Mouse (Mus musculus): ENCODE data around the gene Lrrk1. TPM values are rescaled to one million over a fixed set of nuclear protein-coding genes. Genes with fewer than 3 reads are reported as not detected.

The Lrrk1 gene
- polyA plus RNA-seq, 1 experiment from 2014 or later, result 1.0 TPM

DNA sequence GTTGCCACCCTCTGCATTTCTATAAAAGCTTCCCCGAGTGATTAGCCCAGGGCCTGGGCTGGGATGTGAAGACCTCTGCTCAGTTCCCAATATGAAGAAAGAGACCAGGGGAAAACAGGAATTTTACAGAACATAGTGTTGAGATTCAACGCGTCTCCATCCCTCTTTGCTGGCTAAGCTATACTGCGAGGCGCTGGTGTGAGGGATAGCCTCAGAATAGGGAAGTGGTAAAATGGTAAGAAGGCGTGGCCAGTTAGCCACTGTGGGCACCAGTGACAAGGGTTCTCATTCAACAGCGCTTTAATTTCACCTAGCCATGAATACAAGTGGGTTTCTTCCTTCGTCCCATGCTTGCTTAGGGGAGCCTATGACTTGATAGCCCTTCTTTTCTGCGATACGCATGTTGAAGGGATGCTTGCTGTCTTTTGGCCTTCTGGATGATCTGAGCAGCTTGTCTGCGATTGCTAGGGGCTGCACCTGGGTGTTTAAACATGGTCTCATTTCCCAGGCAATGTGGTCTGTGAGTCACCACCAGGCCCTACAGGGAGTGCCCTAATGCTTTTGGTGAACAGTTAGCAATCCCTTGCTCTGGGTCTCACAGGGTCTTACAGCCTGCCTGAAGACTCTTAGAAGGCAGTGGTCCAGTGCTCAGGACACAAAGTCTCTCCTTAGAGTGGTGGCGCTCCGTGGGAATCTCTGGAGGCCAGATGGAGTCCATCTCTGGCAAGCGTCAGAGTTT is 84.1 kb downstream of the Lrrk1 start:
- no peak overlapping the region for H3K4me3 ChIP-seq (ENCODE audit: low read depth, low read length)
- 91% methylated on average over 14 of the region's 14 CpGs for WGBS
- no peak overlapping the region for H3K4me2 ChIP-seq (ENCODE audit: low read depth, low read length)
- H3K9me3 ChIP-seq (ENCODE audit: control insufficient read depth, low read length), result no peaks in the 10 kb centered on the region
- no peak overlapping the region for H3K27ac ChIP-seq (ENCODE audit: low read depth, low read length)
- H3K36me3 ChIP-seq (ENCODE audit: control insufficient read depth, insufficient read depth, low read length), result no peaks in the 10 kb centered on the region
- no peak for ATAC-seq (ENCODE audit: low read depth)
- H3K9ac ChIP-seq (replicated peaks; ENCODE audit: low read depth, low read length), result no peak overlapping the region
- H3K27me3 ChIP-seq (ENCODE audit: control insufficient read depth, insufficient read depth, low read length), result no peaks in the 10 kb centered on the region
- no peaks in the 10 kb centered on the region for H3K4me1 ChIP-seq (ENCODE audit: control insufficient read depth, insufficient read depth, low read length)

DNA sequence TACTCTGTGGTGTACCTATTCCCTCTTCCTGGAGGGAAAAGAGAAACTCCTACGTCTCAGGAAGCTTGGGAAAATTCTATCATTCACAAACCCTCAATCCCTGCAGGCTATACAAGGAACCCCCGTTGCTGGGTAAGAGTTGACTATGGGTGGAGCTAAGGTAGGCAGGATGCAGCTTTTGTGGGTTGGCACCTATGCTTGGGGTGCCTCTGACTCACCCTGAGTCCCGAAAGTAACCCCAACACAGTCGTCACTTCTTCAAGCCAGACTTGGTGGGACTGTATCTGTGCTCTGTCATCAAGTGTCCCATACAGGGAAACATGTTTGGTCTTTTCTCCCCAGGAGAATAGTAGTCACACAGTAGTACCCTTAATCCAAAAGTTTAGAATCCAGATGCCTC is 86.7 kb downstream of the Lrrk1 start:
- H3K27ac ChIP-seq (ENCODE audit: low read depth, low read length), result no peak overlapping the region
- no peak for ATAC-seq (ENCODE audit: low read depth)
- no peaks in the 10 kb centered on the region for H3K9me3 ChIP-seq (ENCODE audit: control insufficient read depth, low read length)
- no peak overlapping the region for H3K9ac ChIP-seq (replicated peaks; ENCODE audit: low read depth, low read length)
- H3K4me1 ChIP-seq (ENCODE audit: control insufficient read depth, insufficient read depth, low read length), result no peaks in the 10 kb centered on the region
- no peak overlapping the region for H3K4me2 ChIP-seq (ENCODE audit: low read depth, low read length)
- H3K4me3 ChIP-seq (ENCODE audit: low read depth, low read length), result no peak overlapping the region
- 81% methylated on average over 4 of the region's 4 CpGs for WGBS
- H3K36me3 ChIP-seq (ENCODE audit: control insufficient read depth, insufficient read depth, low read length), result no peaks in the 10 kb centered on the region
- no peaks in the 10 kb centered on the region for H3K27me3 ChIP-seq (ENCODE audit: control insufficient read depth, insufficient read depth, low read length)

DNA sequence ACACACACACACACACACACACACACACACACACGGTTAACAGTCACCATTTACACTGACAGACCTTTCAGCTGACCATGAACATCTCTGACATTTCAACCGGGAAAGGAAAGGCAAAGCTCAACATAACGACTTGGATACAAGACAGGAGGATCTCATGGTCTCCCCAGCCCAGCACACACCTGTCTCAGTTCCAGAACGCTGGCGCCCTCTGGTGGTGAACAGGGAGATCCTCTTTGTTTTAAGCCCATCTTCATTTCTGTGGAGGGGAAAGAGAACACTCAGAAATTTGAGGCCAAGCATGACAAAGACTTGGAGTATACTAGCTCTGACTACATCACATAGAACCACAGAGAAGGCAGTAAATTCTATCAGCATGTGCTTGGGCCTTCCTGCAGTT is 87.5 kb downstream of the Lrrk1 start:
- Histone ChIP-seq H3K9ac (replicated peaks; ENCODE audit: low read depth, low read length) (no peak overlapping the region), H3K9me3 (ENCODE audit: control insufficient read depth, low read length) (no peaks in the 10 kb centered on the region), H3K4me1 (ENCODE audit: control insufficient read depth, insufficient read depth, low read length) (no peaks in the 10 kb centered on the region), H3K27me3 (ENCODE audit: control insufficient read depth, insufficient read depth, low read length) (no peaks in the 10 kb centered on the region), H3K4me2 (ENCODE audit: low read depth, low read length) (no peak overlapping the region), H3K27ac (ENCODE audit: low read depth, low read length) (no peak overlapping the region), H3K36me3 (ENCODE audit: control insufficient read depth, insufficient read depth, low read length) (no peaks in the 10 kb centered on the region), H3K4me3 (ENCODE audit: low read depth, low read length) (no peak overlapping the region)
- WGBS, result 9% methylated on average over 5 of the region's 5 CpGs
- peak; percentile 82 for ATAC-seq (ENCODE audit: low read depth)

- Histone ChIP-seq H3K4me3 (ENCODE audit: low read depth, low read length) (no peak overlapping the region), H3K27me3 (ENCODE audit: control insufficient read depth, insufficient read depth, low read length) (no peaks in the 10 kb centered on the region), H3K9ac (replicated peaks; ENCODE audit: low read depth, low read length) (no peak overlapping the region), H3K4me2 (ENCODE audit: low read depth, low read length) (no peak overlapping the region), H3K4me1 (ENCODE audit: control insufficient read depth, insufficient read depth, low read length) (no peaks in the 10 kb centered on the region), H3K27ac (ENCODE audit: low read depth, low read length) (0 out of 2 replicates have a peak overlapping the region, but pooled peaks have one; percentile 16), H3K36me3 (ENCODE audit: control insufficient read depth, insufficient read depth, low read length) (no peaks in the 10 kb centered on the region), H3K9me3 (ENCODE audit: control insufficient read depth, low read length) (no peaks in the 10 kb centered on the region)
- WGBS, result 63% methylated on average over 9 of the region's 9 CpGs
- no peak for ATAC-seq (ENCODE audit: low read depth)
Observed at GRCm38 (mm10) chr7:66297656-66298021, 90.5 kb downstream of the Lrrk1 start.

DNA sequence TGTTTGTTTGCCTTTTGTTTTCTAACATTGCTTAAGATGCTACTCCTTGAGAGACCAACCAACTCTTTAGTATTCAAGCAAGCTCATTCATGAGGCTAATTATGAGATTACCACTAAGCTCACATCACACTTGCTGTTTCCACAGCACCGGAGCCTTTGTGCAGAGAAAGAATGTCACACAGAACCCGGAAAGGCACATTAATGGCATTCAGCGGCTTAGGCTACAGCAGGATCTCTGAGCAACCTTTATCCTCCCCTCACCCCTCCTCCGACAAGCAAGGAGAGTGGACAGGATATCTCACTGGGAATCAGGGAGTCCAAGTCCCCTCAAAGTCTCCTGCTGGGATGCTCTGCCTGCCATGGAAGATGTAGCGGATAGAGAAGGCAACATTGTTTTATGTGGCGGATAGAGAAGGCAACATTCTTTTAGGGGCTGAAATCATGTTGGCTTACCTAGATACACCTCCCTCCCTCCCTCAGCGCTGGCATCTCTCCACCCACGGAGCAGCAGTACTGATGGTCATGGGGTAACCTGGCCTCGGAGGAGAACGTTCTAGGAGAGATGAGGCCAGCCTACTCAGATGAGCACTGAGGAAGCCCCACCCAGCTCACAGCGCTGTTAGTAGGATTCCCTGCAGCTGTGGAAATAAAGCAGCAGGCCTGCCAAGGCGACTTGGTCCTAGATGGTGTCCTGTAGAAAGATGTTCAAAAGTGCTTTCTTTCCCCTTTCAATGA is 91.1 kb downstream of the Lrrk1 start:
- Histone ChIP-seq H3K9me3 (ENCODE audit: control insufficient read depth, low read length) (no peaks in the 10 kb centered on the region), H3K4me3 (ENCODE audit: low read depth, low read length) (no peak overlapping the region), H3K36me3 (ENCODE audit: control insufficient read depth, insufficient read depth, low read length) (no peaks in the 10 kb centered on the region), H3K4me2 (ENCODE audit: low read depth, low read length) (no peak overlapping the region), H3K9ac (replicated peaks; ENCODE audit: low read depth, low read length) (no peak overlapping the region), H3K27ac (ENCODE audit: low read depth, low read length) (no peak overlapping the region), H3K4me1 (ENCODE audit: control insufficient read depth, insufficient read depth, low read length) (no peaks in the 10 kb centered on the region), H3K27me3 (ENCODE audit: control insufficient read depth, insufficient read depth, low read length) (no peaks in the 10 kb centered on the region)
- 51% methylated on average over 12 of the region's 12 CpGs for WGBS
- no peak for ATAC-seq (ENCODE audit: low read depth)

GRCm38 (mm10) chr7:66292552-66293376 is 95.4 kb downstream of the Lrrk1 start:
- H3K27me3 ChIP-seq (ENCODE audit: control insufficient read depth, insufficient read depth, low read length), result no peaks in the 10 kb centered on the region
- H3K4me3 ChIP-seq (ENCODE audit: low read depth, low read length), result no peak overlapping the region
- no peak overlapping the region for H3K27ac ChIP-seq (ENCODE audit: low read depth, low read length)
- no peaks in the 10 kb centered on the region for H3K36me3 ChIP-seq (ENCODE audit: control insufficient read depth, insufficient read depth, low read length)
- 54% methylated on average over 19 of the region's 19 CpGs for WGBS
- ATAC-seq (ENCODE audit: low read depth), result no peak
- H3K4me1 ChIP-seq (ENCODE audit: control insufficient read depth, insufficient read depth, low read length), result no peaks in the 10 kb centered on the region
- no peak overlapping the region for H3K9ac ChIP-seq (replicated peaks; ENCODE audit: low read depth, low read length)
- no peaks in the 10 kb centered on the region for H3K9me3 ChIP-seq (ENCODE audit: control insufficient read depth, low read length)
- no peak overlapping the region for H3K4me2 ChIP-seq (ENCODE audit: low read depth, low read length)

DNA sequence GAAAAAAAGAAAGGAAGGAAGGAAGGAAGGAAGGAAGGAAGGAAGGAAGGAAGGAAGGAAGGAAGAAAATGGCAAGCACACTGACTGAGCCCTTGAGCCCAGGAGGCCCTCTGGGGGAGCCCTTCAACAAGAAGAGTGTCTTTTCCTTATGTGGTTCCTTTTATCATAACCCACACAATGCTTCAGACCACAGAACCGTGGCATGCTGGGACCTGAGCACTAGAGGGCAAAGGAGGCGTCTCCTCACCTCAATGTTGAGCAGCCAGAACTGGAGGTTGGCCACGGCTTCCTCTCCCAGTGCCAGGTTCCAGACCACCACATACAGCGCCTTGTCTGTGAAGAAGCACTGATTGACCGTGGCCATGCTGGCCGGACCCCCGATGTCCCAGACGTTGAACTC is 96.1 kb downstream of the Lrrk1 start:
- Histone ChIP-seq H3K36me3 (ENCODE audit: control insufficient read depth, insufficient read depth, low read length) (no peaks in the 10 kb centered on the region), H3K4me2 (ENCODE audit: low read depth, low read length) (no peak overlapping the region), H3K27ac (ENCODE audit: low read depth, low read length) (no peak overlapping the region), H3K27me3 (ENCODE audit: control insufficient read depth, insufficient read depth, low read length) (no peaks in the 10 kb centered on the region), H3K9me3 (ENCODE audit: control insufficient read depth, low read length) (no peaks in the 10 kb centered on the region), H3K4me3 (ENCODE audit: low read depth, low read length) (no peak overlapping the region), H3K9ac (replicated peaks; ENCODE audit: low read depth, low read length) (no peak overlapping the region), H3K4me1 (ENCODE audit: control insufficient read depth, insufficient read depth, low read length) (no peaks in the 10 kb centered on the region)
- 91% methylated on average over 8 of the region's 8 CpGs for WGBS
- ATAC-seq (ENCODE audit: low read depth), result no peak

DNA sequence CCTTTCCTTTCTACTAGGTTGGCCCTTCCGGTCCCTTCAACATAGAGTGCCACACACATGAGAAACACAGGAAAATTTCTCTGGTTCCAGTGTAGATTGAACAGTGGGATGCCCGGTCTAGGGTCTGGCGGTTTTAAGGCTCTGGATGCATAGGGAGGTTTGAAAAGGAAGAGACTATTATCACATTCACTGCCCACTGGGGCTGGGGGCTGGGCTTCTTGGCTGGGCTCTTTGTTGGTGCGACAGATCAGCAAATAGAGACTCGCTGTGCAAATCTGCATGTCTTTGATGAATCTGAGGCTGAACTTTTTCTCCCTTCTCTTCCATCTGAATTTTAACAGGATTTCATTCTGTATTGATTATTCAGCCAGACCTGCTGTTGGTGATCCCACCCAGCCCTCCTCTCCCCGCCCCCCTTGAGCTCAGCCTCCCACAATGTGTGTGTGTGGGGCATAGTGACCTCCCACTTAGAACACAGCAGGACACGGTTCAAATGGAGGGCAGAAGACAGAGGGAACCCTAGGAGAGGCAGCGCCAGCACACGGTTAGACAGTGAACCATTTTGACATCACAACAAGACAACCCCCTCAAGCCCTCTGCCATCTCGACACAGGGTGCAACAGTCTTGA is 105.1 kb downstream of the Lrrk1 start:
- no peaks in the 10 kb centered on the region for H3K27me3 ChIP-seq (ENCODE audit: control insufficient read depth, insufficient read depth, low read length)
- ATAC-seq (ENCODE audit: low read depth), result peak; percentile 58
- H3K9me3 ChIP-seq (ENCODE audit: control insufficient read depth, low read length), result no peaks in the 10 kb centered on the region
- H3K4me3 ChIP-seq (ENCODE audit: low read depth, low read length), result no peak overlapping the region
- peaks cover 6% of the 10 kb centered on the region; the same call in 1 of the 2 replicates for H3K4me1 ChIP-seq (ENCODE audit: control insufficient read depth, insufficient read depth, low read length)
- H3K4me2 ChIP-seq (ENCODE audit: low read depth, low read length), result no peak overlapping the region
- H3K27ac ChIP-seq (ENCODE audit: low read depth, low read length), result no peak overlapping the region; the same call in 1 of the 2 replicates
- H3K36me3 ChIP-seq (ENCODE audit: control insufficient read depth, insufficient read depth, low read length), result no peaks in the 10 kb centered on the region
- H3K9ac ChIP-seq (replicated peaks; ENCODE audit: low read depth, low read length), result no peak overlapping the region
- 9% methylated on average over 10 of the region's 10 CpGs for WGBS
